Mouse (Mus musculus): ENCODE data around the gene Fat4.

DNA sequence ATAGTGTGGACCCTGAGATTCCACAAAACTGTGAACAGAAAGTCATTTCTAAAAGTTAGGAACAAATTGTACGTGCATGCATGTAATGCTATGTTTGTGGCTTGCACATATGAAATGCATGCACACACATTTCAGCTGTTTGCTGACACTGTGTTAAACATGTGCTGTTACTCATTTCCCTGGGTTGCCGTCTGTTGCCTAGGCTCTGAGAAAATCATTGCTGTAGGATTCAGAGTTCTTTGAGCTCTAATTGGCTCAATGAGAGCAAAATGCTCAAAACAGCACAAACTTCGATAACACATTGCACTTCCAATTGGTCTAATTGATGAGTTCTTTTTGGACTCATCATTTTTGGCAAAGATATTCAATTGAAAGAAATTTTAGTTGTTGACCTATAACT, 37.7 kb upstream of the Fat4 start:
- TF ChIP-seq CTCF (IDR thresholded peaks at IDR 0.05; ENCODE audit: extremely low read depth, insufficient read depth, insufficient read length, insufficient replicate concordance) (no peak), POLR2A (IDR thresholded peaks at IDR 0.05; ENCODE audit: low read depth, low read length) (no peak)
